Mouse (Mus musculus) spleen, embryonic (tissue): ENCODE data around the gene Pdia2.
"Not testable (repeated sequence)": the region's sequence is repeated elsewhere in the genome, so short reads cannot be mapped to it uniquely, and the experiment has no call there.

Experiments used
- CTCF ChIA-PET: fragments of 350-600 bp; sonication (Branson Sonifier 250); formaldehyde crosslinking; loops from one replicate; lab custom pipeline; 2022; lab: Charles Lee

Gene Pdia2

GRCm38 (mm10) chr17:26200831-26201705, 2.2 kb upstream of the Pdia2 start:
- CTCF ChIA-PET: interaction anchor here (0.5 to 0.7 kb wide), 3 partner anchors 9 to 635 kb away, joined by 3 to 7 read pairs (median 4); no protein-coding TSS in a partner anchor

GRCm38 (mm10) chr17:26192481-26193190, 6.3 kb downstream of the Pdia2 start:
- CTCF ChIA-PET: interaction anchor here (0.5 kb wide), 1 partner anchor 582 kb away, joined by 3 read pairs; no protein-coding TSS in a partner anchor

GRCm38 (mm10) chr17:26191486-26191885, 7.4 kb downstream of the Pdia2 start:
- CTCF ChIA-PET: not testable (repeated sequence)

- CTCF ChIA-PET: no interaction called here
Measured at GRCm38 (mm10) chr17:26188091-26188805, 10.6 kb downstream of the Pdia2 start.

GRCm38 (mm10) chr17:26187592-26187991, 11.3 kb downstream of the Pdia2 start:
- CTCF ChIA-PET: no interaction called here

- CTCF ChIA-PET: no interaction called here
Measured at GRCm38 (mm10) chr17:26181179-26181578, 17.7 kb downstream of the Pdia2 start.

GRCm38 (mm10) chr17:26178611-26179010, 20.3 kb downstream of the Pdia2 start:
- CTCF ChIA-PET: no interaction called here

- CTCF ChIA-PET: not testable (repeated sequence)
Measured at GRCm38 (mm10) chr17:26175248-26175647, 23.6 kb downstream of the Pdia2 start.

GRCm38 (mm10) chr17:26168039-26168438, 30.8 kb downstream of the Pdia2 start:
- CTCF ChIA-PET: no interaction called here

GRCm38 (mm10) chr17:26162736-26163135, 36.2 kb downstream of the Pdia2 start:
- CTCF ChIA-PET: no interaction called here

GRCm38 (mm10) chr17:26151886-26152630, 46.8 kb downstream of the Pdia2 start:
- CTCF ChIA-PET: no interaction called here

GRCm38 (mm10) chr17:26149056-26149455, 49.8 kb downstream of the Pdia2 start:
- CTCF ChIA-PET: no interaction called here
